Mouse (Mus musculus) stomach, embryonic 16.5 days (tissue): ENCODE results near the gene Plcd1. TPM values are rescaled to one million over a fixed set of nuclear protein-coding genes. Genes with fewer than 3 reads are reported as not detected.

Experiments
- ATAC-seq: fragments of 200-750 bp; cut with Nextera tagmentation; 2 replicates; pipeline ENCODE4 v1.8.0; 2017; ENCODE audit warnings: moderate number of reproducible peaks, moderate TSS enrichment; ENCODE audit not compliant: insufficient read depth, low FRiP score
- H3K27ac ChIP-seq: fragments of 300-500 bp; sonication (generic); 2 replicates; pipeline ENCODE4 v1.5.1; 2014; ENCODE audit warnings: low read length
- H3K27me3 ChIP-seq: fragments of 300-500 bp; sonication (generic); 2 replicates; pipeline ENCODE4 v1.6.1; 2014; ENCODE audit warnings: low read length, control low read depth, mixed read lengths; ENCODE audit not compliant: control insufficient read depth, insufficient read depth
- H3K36me3 ChIP-seq: fragments of 300-500 bp; sonication (generic); 2 replicates; pipeline ENCODE4 v1.6.1; 2014; ENCODE audit warnings: low read length; ENCODE audit not compliant: control insufficient read depth, insufficient read depth
- H3K4me1 ChIP-seq: fragments of 300-500 bp; sonication (generic); 2 replicates; pipeline ENCODE4 v1.6.1; 2014; ENCODE audit warnings: low read length, control low read depth, mixed read lengths; ENCODE audit not compliant: control insufficient read depth, insufficient read depth
- H3K4me2 ChIP-seq: fragments of 300-500 bp; sonication (generic); 2 replicates; pipeline ENCODE4 v1.6.1; 2014; ENCODE audit warnings: low read depth, low read length, mixed read lengths
- H3K4me3 ChIP-seq: fragments of 300-500 bp; sonication (generic); replicated peaks from 2 replicates; pipeline ENCODE4 v1.5.1; 2014; ENCODE audit warnings: mild to moderate bottlenecking, low read length
- H3K9ac ChIP-seq: fragments of 300-500 bp; sonication (generic); 2 replicates; pipeline ENCODE4 v1.6.1; 2014; ENCODE audit warnings: low read length
- H3K9me3 ChIP-seq: fragments of 300-500 bp; sonication (generic); replicated peaks from 2 replicates; pipeline ENCODE4 v1.6.1; 2016; ENCODE audit warnings: low read length, control low read depth; ENCODE audit not compliant: control insufficient read depth
- WGBS: fragments of 180-500 bp; shearing (Covaris S2); extraction: QIAGEN DNeasy Blood & Tissue Kit; methylation state at CpG from one replicate; pipeline ENCODE4 v1.1.7; 2014; 5-methylcytosine and 5-hydroxymethylcytosine counted together
- polyA plus RNA-seq: library from polyadenylated mRNA; unstranded; fragments of >200 nt; fragmentation: Nextera tagmentation; extraction: Ambion mirVana; gene quantifications from 2 replicates; pipeline ENCODE4 v1.2.1, GENCODE M21; 2015

Gene Plcd1
- polyA plus RNA-seq, 1 experiment from 2014 or later, result 75.9 TPM

GRCm38 (mm10) chr9:119092473-119093418 is 556 bp downstream of the Plcd1 start:
- H3K4me1 ChIP-seq, result peaks cover 24% of the 10 kb centered on the region

GRCm38 (mm10) chr9:119091581-119092310 is 1.6 kb downstream of the Plcd1 start:
- H3K9ac ChIP-seq, result peak overlapping the region; percentile 82
- ATAC-seq, result no peak
- H3K4me2 ChIP-seq, result peak overlapping the region; percentile 87

More at GRCm38 (mm10) chr9:119092473-119093418, 556 bp downstream of the Plcd1 start:
- Histone ChIP-seq H3K9ac (peak overlapping the region; percentile 82), H3K9me3 (no peaks in the 10 kb centered on the region), H3K27me3 (no peaks in the 10 kb centered on the region; the same call in 1 of the 2 replicates), H3K27ac (peak overlapping the region; percentile 85), H3K4me3 (peak overlapping the region; percentile 71), H3K4me2 (peak overlapping the region; percentile 87), H3K36me3 (no peaks in the 10 kb centered on the region)
- WGBS, result 4% methylated on average over 45 of the region's 45 CpGs
- no peak for ATAC-seq

GRCm38 (mm10) chr9:119090462-119090861 is 2.8 kb downstream of the Plcd1 start:
- H3K27me3 ChIP-seq, result no peaks in the 10 kb centered on the region
- H3K4me1 ChIP-seq, result peaks cover 38% of the 10 kb centered on the region
- H3K27ac ChIP-seq, result peak overlapping the region; percentile 11; the same call in 1 of the 2 replicates
- no peaks in the 10 kb centered on the region for H3K9me3 ChIP-seq
- ATAC-seq, result no peak
- 0 out of 2 replicates have a peak overlapping the region, but pooled peaks have one; percentile 87 for H3K4me2 ChIP-seq
- H3K9ac ChIP-seq, result peak overlapping the region; percentile 37
- WGBS, result 91% methylated on average over 5 of the region's 5 CpGs
- H3K36me3 ChIP-seq, result no peaks in the 10 kb centered on the region
- H3K4me3 ChIP-seq, result no peak overlapping the region

More at GRCm38 (mm10) chr9:119091581-119092310, 1.6 kb downstream of the Plcd1 start:
- H3K9me3 ChIP-seq, result no peaks in the 10 kb centered on the region
- WGBS, result 67% methylated on average over 12 of the region's 12 CpGs
- no peaks in the 10 kb centered on the region; the same call in 1 of the 2 replicates for H3K27me3 ChIP-seq
- H3K27ac ChIP-seq, result peak overlapping the region; percentile 85; the same call in 1 of the 2 replicates
- peak overlapping the region; percentile 71 for H3K4me3 ChIP-seq
- no peaks in the 10 kb centered on the region for H3K36me3 ChIP-seq
- peaks cover 34% of the 10 kb centered on the region for H3K4me1 ChIP-seq

- WGBS, result 64% methylated on average over 7 of the region's 7 CpGs
- no peak overlapping the region for H3K4me2 ChIP-seq
- no peak for ATAC-seq
- H3K9me3 ChIP-seq, result no peaks in the 10 kb centered on the region
- no peaks in the 10 kb centered on the region for H3K27me3 ChIP-seq
- H3K9ac ChIP-seq, result no peak overlapping the region
- H3K4me1 ChIP-seq, result peaks cover 46% of the 10 kb centered on the region
- H3K4me3 ChIP-seq, result no peak overlapping the region
- H3K27ac ChIP-seq, result peak overlapping the region; percentile 52; the same call in 1 of the 2 replicates
- no peaks in the 10 kb centered on the region for H3K36me3 ChIP-seq
Observed at GRCm38 (mm10) chr9:119089437-119089836, 3.9 kb downstream of the Plcd1 start.

GRCm38 (mm10) chr9:119088148-119088801 is 5.0 kb downstream of the Plcd1 start:
- Histone ChIP-seq H3K4me3 (peak overlapping the region; percentile 55), H3K9me3 (no peaks in the 10 kb centered on the region), H3K27ac (peak overlapping the region; percentile 92), H3K9ac (peak overlapping the region; percentile 69), H3K4me1 (peaks cover 42% of the 10 kb centered on the region), H3K4me2 (peak overlapping the region; percentile 69), H3K36me3 (no peaks in the 10 kb centered on the region), H3K27me3 (no peaks in the 10 kb centered on the region)
- under 1% methylated on average over 24 of the region's 24 CpGs for WGBS
- ATAC-seq, result peak; percentile 90

- no peak overlapping the region for H3K9ac ChIP-seq
- peak overlapping the region; percentile 55 for H3K4me3 ChIP-seq
- peak overlapping the region; percentile 69 for H3K4me2 ChIP-seq
- no peaks in the 10 kb centered on the region for H3K27me3 ChIP-seq
- H3K4me1 ChIP-seq, result peaks cover 47% of the 10 kb centered on the region
- H3K36me3 ChIP-seq, result no peaks in the 10 kb centered on the region
- H3K9me3 ChIP-seq, result no peaks in the 10 kb centered on the region
- peak overlapping the region; percentile 92; the same call in 1 of the 2 replicates for H3K27ac ChIP-seq
- 84% methylated on average over 5 of the region's 5 CpGs for WGBS
- ATAC-seq, result no peak
Observed at GRCm38 (mm10) chr9:119087309-119087708, 6.0 kb downstream of the Plcd1 start.

- no peaks in the 10 kb centered on the region for H3K9me3 ChIP-seq
- 30% methylated on average over 1 of the region's 1 CpGs for WGBS
- no peak overlapping the region for H3K9ac ChIP-seq
- ATAC-seq, result no peak
- H3K36me3 ChIP-seq, result no peaks in the 10 kb centered on the region
- no peak overlapping the region for H3K4me3 ChIP-seq
- 0 out of 2 replicates have a peak overlapping the region, but pooled peaks have one; percentile 9 for H3K4me2 ChIP-seq
- no peaks in the 10 kb centered on the region for H3K27me3 ChIP-seq
- H3K4me1 ChIP-seq, result peaks cover 44% of the 10 kb centered on the region
- no peak overlapping the region for H3K27ac ChIP-seq
Observed at GRCm38 (mm10) chr9:119086451-119086850, 6.9 kb downstream of the Plcd1 start.

- Histone ChIP-seq H3K4me1 (peaks cover 41% of the 10 kb centered on the region), H3K4me2 (no peak overlapping the region), H3K36me3 (peaks cover under 1% of the 10 kb centered on the region; the same call in 1 of the 2 replicates), H3K27me3 (no peaks in the 10 kb centered on the region), H3K27ac (no peak overlapping the region; the same call in 1 of the 2 replicates), H3K9me3 (no peaks in the 10 kb centered on the region), H3K9ac (no peak overlapping the region), H3K4me3 (no peak overlapping the region)
- WGBS, result 65% methylated on average over 10 of the region's 10 CpGs
- ATAC-seq, result no peak
Observed at GRCm38 (mm10) chr9:119083966-119084365, 9.3 kb downstream of the Plcd1 start.
